Mouse (Mus musculus): ENCODE measurements at regions not wholly inside any gene's neighbourhood (a gene's known extent, or its start where the extent isn't known, plus 50 kb on each side); places are given as distances from the start of the nearest gene placed in this dataset.
A peak's percentile ranks its signal among the peaks of the same experiment; 100 is the strongest.

GRCm38 (mm10) chr13:97847561-97847960 is 87.1 kb upstream of the Gm10260 start:
- DNase-seq, result no peak

DNA sequence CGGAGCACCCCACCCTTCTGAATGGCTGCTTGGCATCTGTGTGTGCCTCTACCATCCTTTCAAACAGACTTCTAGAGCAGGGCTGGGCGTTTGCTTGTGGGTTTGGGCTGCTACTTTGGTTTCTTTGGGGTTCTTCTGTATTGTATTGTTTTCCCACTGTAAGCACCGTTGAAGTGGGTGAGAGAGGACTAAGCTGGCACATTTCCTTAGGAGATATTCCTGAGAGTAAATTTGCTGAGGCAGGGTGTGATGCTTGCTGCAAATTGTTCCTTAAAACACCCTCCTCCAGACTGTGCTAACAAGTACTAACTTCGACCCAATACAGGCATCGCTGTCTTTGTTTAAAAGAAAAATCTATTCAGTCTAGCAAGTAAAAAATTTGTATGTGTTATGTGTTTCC is 84.7 kb upstream of the Gm10260 start:
- DNase-seq, result no peak

GRCm38 (mm10) chr13:97842801-97843200 is 82.4 kb upstream of the Gm10260 start:
- no peak for DNase-seq

DNA sequence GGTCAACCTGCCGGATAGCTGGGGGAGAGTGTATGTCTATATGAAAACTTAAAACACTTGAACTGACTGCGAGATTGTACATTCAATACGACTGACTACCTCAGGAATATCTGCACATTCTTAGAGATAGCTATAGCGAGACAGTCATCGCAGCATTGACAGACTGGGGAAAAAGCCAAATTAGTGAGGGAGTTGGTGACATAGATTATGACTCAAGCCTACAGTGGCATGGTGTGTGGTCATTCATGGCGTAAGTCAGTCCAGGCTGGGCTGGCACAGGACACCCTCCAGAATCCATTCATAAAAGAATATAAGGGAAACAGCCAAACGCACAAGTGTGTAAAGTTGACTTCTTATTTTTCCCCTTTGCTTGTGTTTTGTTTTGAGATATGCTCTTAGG is 81.1 kb upstream of the Gm10260 start:
- no peak for DNase-seq

GRCm38 (mm10) chr13:97839617-97840308 is 79.3 kb upstream of the Gm10260 start:
- no peak for DNase-seq

GRCm38 (mm10) chr13:97837443-97838000 is 77.1 kb upstream of the Gm10260 start:
- DNase-seq, result no peak

DNA sequence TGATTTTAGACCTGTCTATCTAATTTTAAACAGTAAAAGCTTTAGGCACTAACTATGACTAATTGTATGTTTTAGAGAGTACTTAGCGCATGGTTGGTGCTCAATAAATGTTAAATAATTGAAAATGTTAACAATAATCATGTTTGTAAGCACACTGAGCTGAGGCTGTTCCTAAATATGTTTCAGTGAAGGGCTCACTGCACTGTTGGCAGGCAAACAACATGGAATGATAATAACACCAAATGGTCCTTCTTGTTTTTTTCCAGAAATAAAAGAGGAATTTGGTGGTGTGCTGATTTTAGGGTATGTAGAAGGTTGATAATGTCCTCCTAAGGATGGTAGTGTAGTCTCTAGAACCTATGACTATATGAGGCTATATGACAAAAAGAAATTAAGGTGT is 72.0 kb upstream of the Gm10260 start:
- DNase-seq, result no peak

DNA sequence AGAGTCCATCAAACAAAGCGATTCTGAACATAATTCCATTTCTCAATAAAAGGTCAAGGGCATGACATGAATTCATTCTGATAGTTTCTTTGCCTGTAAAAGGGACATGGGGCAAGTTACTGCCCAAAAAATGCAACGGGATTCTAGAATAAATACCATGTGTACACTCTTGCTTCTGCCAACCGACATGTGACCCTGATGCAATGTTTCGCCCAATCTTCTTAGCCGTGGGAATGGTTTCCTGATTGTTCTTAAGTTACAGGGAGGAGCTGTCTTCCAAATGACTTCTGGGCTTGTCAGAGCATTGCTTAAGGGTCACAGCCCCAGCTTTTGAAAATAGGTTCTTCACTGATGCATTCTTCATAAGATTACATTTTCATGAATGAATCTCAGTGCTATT is 71.4 kb upstream of the Gm10260 start:
- DNase-seq, result no peak

DNA sequence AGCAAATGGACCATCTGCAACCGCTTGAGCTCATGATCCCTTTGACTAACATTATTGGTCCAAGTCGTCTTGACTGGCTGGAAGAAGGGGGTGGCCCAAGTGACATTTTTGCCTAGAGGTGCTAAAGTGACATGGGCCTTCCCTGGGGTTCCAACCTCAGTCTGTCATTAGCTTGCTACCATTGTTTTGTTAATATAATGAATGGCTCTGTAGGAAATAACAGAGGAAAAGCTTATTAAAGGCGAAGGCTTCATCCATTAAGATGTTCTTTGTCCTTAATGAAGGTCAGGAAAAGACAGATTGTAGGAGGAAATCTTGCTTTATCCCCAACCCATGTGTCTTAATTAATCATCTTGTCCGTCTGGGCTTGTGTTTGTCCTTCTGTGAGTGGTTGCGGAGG is 69.1 kb upstream of the Gm10260 start:
- DNase-seq, result no peak

GRCm38 (mm10) chr13:97825801-97826576 is 65.6 kb upstream of the Gm10260 start:
- DNase-seq, result no peak

GRCm38 (mm10) chr13:97825361-97825760 is 64.9 kb upstream of the Gm10260 start:
- DNase-seq, result no peak

DNA sequence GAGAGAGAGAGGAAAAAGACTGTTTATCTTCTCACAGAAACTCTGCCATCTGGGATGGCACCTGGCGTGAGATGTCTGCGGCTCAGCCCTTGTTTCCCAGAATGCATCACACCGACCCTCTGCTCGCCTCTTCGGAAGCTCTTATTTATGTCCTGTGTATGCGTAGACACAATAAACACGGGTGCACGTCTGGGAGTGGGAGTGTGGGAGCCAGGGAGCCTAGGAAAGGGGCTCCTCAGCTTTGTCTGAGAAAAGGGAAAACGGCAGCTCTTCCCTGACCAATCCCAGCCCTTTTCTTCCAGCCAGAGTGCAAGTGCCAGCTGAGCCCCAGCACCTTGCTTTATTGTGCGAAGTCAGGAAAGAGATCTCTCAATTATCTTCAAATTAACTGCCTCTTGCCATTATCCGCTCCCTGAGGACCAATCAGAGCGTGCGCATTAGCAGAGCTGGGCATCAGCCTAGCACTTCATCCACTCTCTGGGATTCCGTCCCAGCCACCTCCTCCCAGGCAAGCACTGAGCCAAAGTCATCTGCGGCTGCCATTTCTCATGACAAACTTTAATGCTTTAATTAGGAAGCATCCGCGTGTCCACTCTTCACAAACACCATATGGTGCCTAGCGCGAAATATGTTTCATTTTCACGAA is 63.8 kb upstream of the Gm10260 start:
- DNase-seq, result peak; percentile 59 to 64

DNA sequence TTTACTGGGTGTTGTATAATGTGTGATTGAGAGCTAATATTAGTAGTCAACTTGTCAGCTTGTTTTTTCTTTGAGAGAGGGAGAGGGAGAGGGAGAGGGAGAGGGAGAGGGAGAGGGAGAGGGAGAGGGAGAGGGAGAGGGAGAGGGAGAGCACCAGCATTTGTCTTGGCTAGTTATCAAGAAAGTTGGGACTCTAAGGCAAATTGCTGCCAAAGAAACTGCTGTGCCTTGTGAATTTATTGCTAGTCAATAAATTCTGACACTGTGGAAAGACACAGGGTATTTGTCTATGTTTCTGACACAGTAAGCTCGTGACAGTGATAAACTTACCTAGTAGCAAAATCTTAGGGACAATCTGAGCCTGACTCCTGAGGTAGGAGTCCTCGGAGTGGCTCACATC is 61.2 kb upstream of the Gm10260 start:
- DNase-seq, result no peak

DNA sequence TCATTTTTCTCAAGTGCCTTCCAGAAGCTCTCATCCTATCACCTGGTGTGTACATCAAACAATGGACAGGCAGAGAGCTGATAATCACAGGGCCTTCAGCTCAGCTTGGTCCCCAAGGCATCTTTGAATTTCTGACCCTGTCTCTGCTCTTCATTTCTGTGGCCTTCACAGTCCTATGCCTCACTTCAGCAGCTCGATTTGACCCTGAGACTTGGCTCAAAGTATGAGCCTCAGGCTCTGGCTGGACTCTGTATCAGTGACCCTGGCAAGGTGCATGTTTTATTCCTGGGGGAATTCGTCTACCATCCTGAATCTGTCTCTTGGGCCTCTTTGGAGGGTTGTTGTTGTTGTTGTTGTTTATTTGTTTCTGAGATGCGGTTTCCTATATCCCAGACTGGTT is 60.6 kb upstream of the Gm10260 start:
- no peak for DNase-seq

GRCm38 (mm10) chr13:97820401-97820800 is 60.0 kb upstream of the Gm10260 start:
- DNase-seq, result no peak

DNA sequence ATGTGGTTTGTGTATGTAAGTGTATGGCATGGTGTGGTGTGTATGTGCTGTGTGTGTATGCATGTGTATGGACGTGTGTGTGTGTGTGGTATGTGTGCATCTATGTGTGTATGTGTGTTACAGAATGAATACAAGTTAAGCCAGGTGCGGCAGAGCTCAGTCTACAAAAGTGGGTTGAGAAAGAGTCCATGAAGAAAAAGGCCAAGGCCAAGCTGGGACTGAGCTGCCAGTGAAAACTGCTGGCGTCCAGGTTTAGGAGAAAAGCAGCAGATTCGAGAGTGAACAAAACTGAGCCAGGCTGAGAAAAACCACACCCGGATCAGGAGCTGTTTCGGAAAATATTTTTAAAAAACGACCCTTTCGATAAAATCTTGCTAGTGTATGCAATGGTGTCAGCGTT is 58.6 kb upstream of the Gm10260 start:
- DNase-seq, result no peak

DNA sequence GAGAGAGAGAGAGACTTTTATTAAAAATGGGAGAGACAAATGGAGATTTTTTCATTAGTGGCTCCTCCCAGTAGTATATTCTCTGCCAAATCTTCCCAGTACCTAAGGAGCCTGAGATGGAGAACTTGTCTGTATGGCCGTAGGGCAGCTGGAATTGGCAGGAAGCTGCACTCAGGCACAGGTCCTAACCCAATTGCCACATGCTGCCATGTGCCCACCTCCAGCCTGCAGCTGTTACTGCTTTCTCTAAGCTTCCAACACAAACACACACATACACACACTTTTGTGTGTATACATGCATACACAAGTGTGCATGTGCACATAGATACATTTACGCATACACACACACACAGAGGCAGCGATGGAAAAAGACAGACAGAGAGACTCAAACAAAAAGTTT is 56.5 kb upstream of the Gm10260 start:
- no peak for DNase-seq
